Mouse (Mus musculus) small intestine, adult 2 months (tissue): Measurements from ENCODE around the gene Ccin.

ENCODE experiments used
- CTCF ChIP-seq: fragments of 200-500 bp; IDR thresholded peaks from 2 replicates; pipeline ENCODE4 v1.5.1; 2012; ENCODE audit warnings: low read depth, mild to moderate bottlenecking, control low read depth, inconsistent platforms, low read length, moderate library complexity, mixed read lengths; ENCODE audit not compliant: insufficient replicate concordance, insufficient read length; ENCODE audit errors: extremely low read depth
- POLR2A ChIP-seq: fragments of 200-500 bp; IDR thresholded peaks from 2 replicates; pipeline ENCODE4 v1.6.1; 2012; ENCODE audit warnings: low read depth, mild to moderate bottlenecking, control low read depth, inconsistent platforms, low read length, moderate library complexity

DNA sequence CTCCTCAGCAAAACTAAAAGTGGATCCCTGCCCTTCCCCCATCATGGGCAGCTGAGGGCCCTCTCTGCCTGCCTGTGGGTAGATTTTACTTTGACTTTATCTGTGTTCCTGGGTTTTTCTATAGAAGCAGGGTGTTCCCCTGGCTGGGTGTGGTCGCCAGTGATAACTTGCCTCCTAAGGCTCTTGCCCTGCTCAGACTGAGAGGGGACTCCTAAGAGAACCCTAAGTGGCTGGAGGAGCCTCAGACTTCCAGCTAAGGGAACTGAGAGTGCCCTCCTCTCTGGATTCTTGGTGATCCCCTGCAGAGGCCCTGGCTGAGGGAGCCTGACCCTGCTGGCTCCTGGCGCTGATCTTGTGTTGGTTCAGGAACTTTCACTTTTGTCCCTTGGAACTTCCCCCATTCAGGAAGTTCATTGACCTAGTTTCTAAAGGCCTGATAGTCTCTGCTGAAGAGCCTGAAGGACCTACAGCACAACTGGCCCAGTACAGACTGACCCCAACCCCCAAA is 18.9 kb upstream of the Ccin start:
- TF ChIP-seq CTCF (no peak), POLR2A (no peak)
